Mouse (Mus musculus): Measurements from ENCODE around the gene Vsnl1.

DNA sequence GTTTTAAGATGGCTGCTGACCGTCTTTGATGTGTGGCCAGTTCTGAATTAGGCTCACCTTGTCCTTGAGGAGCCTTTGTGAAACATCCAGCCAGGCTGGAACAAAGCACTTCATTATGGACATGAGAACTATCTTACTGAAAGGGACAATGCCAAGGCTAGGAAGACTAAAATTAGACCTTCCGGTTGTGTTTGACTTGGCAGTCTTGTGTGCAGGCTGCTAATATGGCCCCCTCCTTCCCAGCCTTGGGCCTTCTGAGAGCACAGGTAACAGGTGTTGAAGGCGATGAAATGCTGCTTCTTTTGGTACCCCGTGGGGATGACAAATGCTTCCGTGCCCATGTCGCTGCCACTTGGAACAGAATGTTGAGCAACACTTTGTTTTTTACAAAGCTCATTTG, 37.6 kb downstream of the Vsnl1 start:
- no peak for TF ChIP-seq CTCF (conservative IDR thresholded peaks at IDR 0.05; ENCODE audit: insufficient read depth, insufficient read length, low read depth, low read length)
- no peak for TF ChIP-seq POLR2A (IDR thresholded peaks at IDR 0.05; ENCODE audit: low read depth, low read length)
